Mouse (Mus musculus) E14TG2a.4 (cell line): ENCODE data around the gene Sgpl1.

ENCODE experiments used
- H3K27me3 ChIP-seq: 2 replicates; pipeline ENCODE4 v1.6.1; 2014; ENCODE audit warnings: low read length, control low read depth; ENCODE audit not compliant: insufficient read depth
- H3K36me3 ChIP-seq: 2 replicates; pipeline ENCODE4 v1.6.1; 2014; ENCODE audit warnings: low read length, control low read depth; ENCODE audit not compliant: insufficient read depth
- H3K4me1 ChIP-seq: replicated peaks from 2 replicates; pipeline ENCODE4 v1.6.1; 2014; ENCODE audit warnings: low read depth, low read length, control low read depth
- H3K4me3 ChIP-seq: replicated peaks from 2 replicates; pipeline ENCODE4 v1.5.1; 2014; ENCODE audit warnings: mild to moderate bottlenecking, low read length
- H3K9me3 ChIP-seq: 2 replicates; pipeline ENCODE4 v1.6.1; 2014; ENCODE audit warnings: low read length, control low read depth
- CTCF ChIP-seq: conservative IDR thresholded peaks from 2 replicates; pipeline ENCODE4 v1.5.1; 2014; ENCODE audit warnings: low read length
- NANOG ChIP-seq: IDR thresholded peaks from 2 replicates; pipeline ENCODE4 v1.6.1; 2014; ENCODE audit warnings: borderline replicate concordance, low read length, mixed read lengths
- POU5F1 ChIP-seq: IDR thresholded peaks from 2 replicates; pipeline ENCODE4 v1.6.1; 2014; ENCODE audit warnings: low read length, borderline replicate concordance

The Sgpl1 gene

GRCm38 (mm10) chr10:61086502-61086901 is 61.0 kb downstream of the Sgpl1 start:
- H3K36me3 ChIP-seq = no peaks in the 10 kb centered on the region
- no peaks in the 10 kb centered on the region for H3K27me3 ChIP-seq
- peaks cover 38% of the 10 kb centered on the region for H3K4me1 ChIP-seq
- no peak overlapping the region for H3K4me3 ChIP-seq
- H3K9me3 ChIP-seq = no peaks in the 10 kb centered on the region
- TF ChIP-seq CTCF = no peak

- peaks cover 44% of the 10 kb centered on the region for H3K4me1 ChIP-seq
- H3K9me3 ChIP-seq = no peaks in the 10 kb centered on the region
- no peak for TF ChIP-seq CTCF
- TF ChIP-seq NANOG = no peak
- TF ChIP-seq POU5F1 = no peak
- H3K4me3 ChIP-seq = no peak overlapping the region
- no peaks in the 10 kb centered on the region for H3K27me3 ChIP-seq
- H3K36me3 ChIP-seq = no peaks in the 10 kb centered on the region
Observed at GRCm38 (mm10) chr10:61085364-61085763, 62.1 kb downstream of the Sgpl1 start.

- Histone ChIP-seq H3K36me3 (no peaks in the 10 kb centered on the region), H3K4me3 (peak overlapping the region; percentile 62), H3K9me3 (0 out of 2 replicates have a peak, but pooled peaks cover 5% of the 10 kb centered on the region), H3K4me1 (peaks cover 36% of the 10 kb centered on the region), H3K27me3 (no peaks in the 10 kb centered on the region)
- TF ChIP-seq CTCF = no peak
- no peak for TF ChIP-seq NANOG
- no peak for TF ChIP-seq POU5F1
Observed at GRCm38 (mm10) chr10:61080931-61081255, 66.6 kb downstream of the Sgpl1 start.

- Histone ChIP-seq H3K27me3 (no peaks in the 10 kb centered on the region), H3K4me1 (peaks cover 38% of the 10 kb centered on the region), H3K9me3 (peaks cover 9% of the 10 kb centered on the region; the same call in 1 of the 2 replicates), H3K36me3 (no peaks in the 10 kb centered on the region), H3K4me3 (peak overlapping the region; percentile 62)
- TF ChIP-seq NANOG = no peak
- no peak for TF ChIP-seq CTCF
Observed at GRCm38 (mm10) chr10:61080227-61080930, 67.1 kb downstream of the Sgpl1 start.

- TF ChIP-seq NANOG (no peak), CTCF (no peak), POU5F1 (no peak)
- Histone ChIP-seq H3K27me3 (peaks cover 17% of the 10 kb centered on the region), H3K4me3 (no peak overlapping the region), H3K4me1 (peaks cover 52% of the 10 kb centered on the region), H3K36me3 (no peaks in the 10 kb centered on the region), H3K9me3 (peaks cover 9% of the 10 kb centered on the region; the same call in 1 of the 2 replicates)
Observed at GRCm38 (mm10) chr10:61075607-61076006, 71.9 kb downstream of the Sgpl1 start.

GRCm38 (mm10) chr10:61074643-61075042 is 72.9 kb downstream of the Sgpl1 start:
- H3K4me1 ChIP-seq = peaks cover 47% of the 10 kb centered on the region
- H3K27me3 ChIP-seq = peaks cover 17% of the 10 kb centered on the region
- TF ChIP-seq POU5F1 (no peak), NANOG (no peak), CTCF (no peak)
- H3K9me3 ChIP-seq = peaks cover 9% of the 10 kb centered on the region; the same call in 1 of the 2 replicates
- H3K36me3 ChIP-seq = no peaks in the 10 kb centered on the region
- H3K4me3 ChIP-seq = no peak overlapping the region

- H3K27me3 ChIP-seq = peaks cover 17% of the 10 kb centered on the region
- peaks cover 47% of the 10 kb centered on the region for H3K4me1 ChIP-seq
- peaks cover 9% of the 10 kb centered on the region; the same call in 1 of the 2 replicates for H3K9me3 ChIP-seq
- TF ChIP-seq CTCF = peak; percentile 98
- no peak for TF ChIP-seq NANOG
- no peaks in the 10 kb centered on the region for H3K36me3 ChIP-seq
- no peak overlapping the region for H3K4me3 ChIP-seq
Observed at GRCm38 (mm10) chr10:61072324-61072723, 75.2 kb downstream of the Sgpl1 start.

- no peaks in the 10 kb centered on the region for H3K9me3 ChIP-seq
- H3K4me1 ChIP-seq = peaks cover 54% of the 10 kb centered on the region
- no peak for TF ChIP-seq POU5F1
- TF ChIP-seq CTCF = no peak
- no peak for TF ChIP-seq NANOG
- H3K4me3 ChIP-seq = 0 out of 2 replicates have a peak overlapping the region, but pooled peaks have one; percentile 29
- H3K36me3 ChIP-seq = no peaks in the 10 kb centered on the region
- H3K27me3 ChIP-seq = peaks cover 17% of the 10 kb centered on the region
Observed at GRCm38 (mm10) chr10:61069248-61069647, 78.3 kb downstream of the Sgpl1 start.
